10 mouse cellular contexts compared by ENCODE assay signal in the genomic region with DNA sequence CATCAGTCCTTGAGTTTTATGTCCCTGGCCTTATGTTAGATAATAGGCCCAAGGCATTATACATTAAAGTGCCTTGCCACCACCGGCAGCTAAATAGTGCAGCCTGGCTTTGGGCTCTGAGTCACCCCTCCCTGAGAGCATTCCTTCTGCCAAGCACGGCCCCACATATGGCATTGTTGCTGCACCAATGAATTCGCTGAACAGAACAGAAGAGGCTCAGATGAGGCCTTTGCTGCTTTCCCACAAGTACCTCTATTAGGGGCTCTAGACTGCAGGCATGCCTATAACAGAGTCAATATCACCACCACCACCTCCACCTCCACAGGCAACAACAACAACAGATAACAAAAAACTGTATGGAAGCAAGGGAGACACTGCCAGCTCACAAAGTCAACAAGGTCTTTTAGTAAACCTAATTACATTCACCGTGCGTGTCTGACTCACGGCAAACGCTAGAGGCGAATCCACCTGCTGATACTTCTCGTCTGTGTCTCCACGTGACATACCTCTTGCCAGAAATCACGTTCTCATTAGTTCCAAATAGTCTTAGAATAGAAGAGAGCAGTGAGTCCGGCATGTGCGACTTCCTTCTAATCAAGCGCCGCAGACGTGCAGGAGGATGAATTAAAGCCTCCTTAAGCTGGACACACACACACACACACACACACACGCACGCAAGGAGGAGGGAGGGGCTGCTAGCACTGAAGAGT.
A peak's percentile ranks its signal among the peaks of the same experiment; 100 is the strongest.
DNase-seq lines count a peak whose midpoint lies in the region; ATAC-seq and TF ChIP-seq lines count a peak whose summit lies in the region.
"Had no signal": no experiment of that assay in that cellular context is flagged by ENCODE, and none has a peak within 500 bp of the region (broad histone marks: within the 10 kb centered on the region; RNA-seq: fewer than 3 reads in every experiment).

No protein-coding gene starts in this region.

- peaks cover 17% of the 10 kb centered on the region for H3K4me1 ChIP-seq in intestine, embryonic 15.5 days (replicated peaks)
- no peaks in the 10 kb centered on the region for H3K4me1 ChIP-seq in intestine, postnatal 0 days (replicated peaks; ENCODE audit: control insufficient read depth, insufficient read depth, low read length)
- peaks cover 61% of the 10 kb centered on the region for H3K4me1 ChIP-seq in forebrain, embryonic 16.5 days (replicated peaks; ENCODE audit: control insufficient read depth, insufficient read depth, low read length)
- H3K4me1 ChIP-seq in stomach, embryonic 15.5 days = peaks cover 24% of the 10 kb centered on the region

- TF ChIP-seq CTCF in intestine, postnatal 0 days (IDR thresholded peaks at IDR 0.05; ENCODE audit: low read depth) = no peak
- no peak for TF ChIP-seq CTCF in brain, embryonic 14.5 days (IDR thresholded peaks at IDR 0.05; ENCODE audit: borderline replicate concordance, extremely low read depth, insufficient read depth, insufficient read length)
- TF ChIP-seq CTCF in left cerebral cortex, adult 2 months (IDR thresholded peaks at IDR 0.05) = no peak

- WGBS in intestine, embryonic 15.5 days = 59% methylated on average over 18 of the region's 18 CpGs
- 57% methylated on average over 18 of the region's 18 CpGs for WGBS in intestine, postnatal 0 days
- WGBS in forebrain, embryonic 16.5 days = 8% methylated on average over 18 of the region's 18 CpGs
- WGBS in stomach, embryonic 15.5 days = 58% methylated on average over 18 of the region's 18 CpGs

- intact Hi-C loops in left cerebral cortex, adult 2 months (cut with DNase I) = no loop called here

- H3K4me2 ChIP-seq in intestine, embryonic 15.5 days (replicated peaks) = no peak overlapping the region
- H3K4me2 ChIP-seq in intestine, postnatal 0 days (replicated peaks; ENCODE audit: low read depth) = no peak overlapping the region
- peak overlapping the region; percentile 40 for H3K4me2 ChIP-seq in forebrain, embryonic 16.5 days (ENCODE audit: low read length)
- H3K4me2 ChIP-seq in stomach, embryonic 15.5 days = peak overlapping the region; percentile 16; the same call in 1 of the 2 replicates

- no peak overlapping the region for H3K4me3 ChIP-seq in intestine, embryonic 15.5 days (replicated peaks)
- H3K4me3 ChIP-seq in intestine, postnatal 0 days (ENCODE audit: low read depth, low read length) = no peak overlapping the region
- H3K4me3 ChIP-seq in forebrain, embryonic 16.5 days (replicated peaks; ENCODE audit: low read length) = no peak overlapping the region
- H3K4me3 ChIP-seq in left cerebral cortex, adult 2 months = no peak overlapping the region
- no peak overlapping the region for H3K4me3 ChIP-seq in stomach, embryonic 15.5 days (replicated peaks)
- H3K4me3 ChIP-seq: erythroblast, embryonic 14.5 days had no signal

- peak; percentile 65 for ATAC-seq in intestine, embryonic 15.5 days
- ATAC-seq in intestine, postnatal 0 days = no peak
- ATAC-seq in forebrain, embryonic 16.5 days = peak; percentile 78
- peak; percentile 27; the same call in 1 of the 2 replicates for ATAC-seq in stomach, embryonic 15.5 days (ENCODE audit: insufficient read depth, low FRiP score, low read depth)

- no peaks in the 10 kb centered on the region for H3K27me3 ChIP-seq in intestine, embryonic 15.5 days (replicated peaks)
- H3K27me3 ChIP-seq in intestine, postnatal 0 days (replicated peaks; ENCODE audit: control insufficient read depth, insufficient read depth, low read length) = no peaks in the 10 kb centered on the region
- no peaks in the 10 kb centered on the region for H3K27me3 ChIP-seq in forebrain, embryonic 16.5 days (replicated peaks; ENCODE audit: control insufficient read depth, insufficient read depth, low read length)
- no peaks in the 10 kb centered on the region for H3K27me3 ChIP-seq in stomach, embryonic 15.5 days (replicated peaks)

- H3K9me3 ChIP-seq in intestine, embryonic 15.5 days = no peaks in the 10 kb centered on the region
- no peaks in the 10 kb centered on the region for H3K9me3 ChIP-seq in intestine, postnatal 0 days (ENCODE audit: control insufficient read depth)
- no peaks in the 10 kb centered on the region for H3K9me3 ChIP-seq in forebrain, embryonic 16.5 days (ENCODE audit: control insufficient read depth, low read length)
- no peaks in the 10 kb centered on the region for H3K9me3 ChIP-seq in stomach, embryonic 15.5 days

- peak; percentile 94 for DNase-seq in brain, embryonic 14.5 days (ENCODE audit: low read depth)
- peak in 1 of 2 experiments; percentile 39 for DNase-seq in left cerebral cortex, adult 2 months (ENCODE audit: extremely low spot score in 1 of 2, low spot score in 2 of 2)
- no peak for DNase-seq in urinary bladder, postnatal 10 days (ENCODE audit: low spot score)
- DNase-seq in kidney, adult 8-10 months = no peak

- no peak overlapping the region for H3K27ac ChIP-seq in intestine, embryonic 15.5 days
- no peak overlapping the region for H3K27ac ChIP-seq in intestine, postnatal 0 days (ENCODE audit: low read depth, low read length)
- peak overlapping the region; percentile 67 for H3K27ac ChIP-seq in forebrain, embryonic 16.5 days (ENCODE audit: low read length)
- peak overlapping the region; percentile 50 for H3K27ac ChIP-seq in left cerebral cortex, adult 2 months
- H3K27ac ChIP-seq in stomach, embryonic 15.5 days = peak overlapping the region; percentile 21; the same call in 1 of the 2 replicates
- H3K27ac ChIP-seq: liver, embryonic 14.5 days had no signal

- H3K9ac ChIP-seq in intestine, embryonic 15.5 days = no peak overlapping the region
- no peak overlapping the region for H3K9ac ChIP-seq in intestine, postnatal 0 days (ENCODE audit: low read depth, low read length)
- H3K9ac ChIP-seq in forebrain, embryonic 16.5 days (replicated peaks; ENCODE audit: low read depth, low read length) = no peak overlapping the region; the same call in 1 of the 2 replicates
- H3K9ac ChIP-seq in stomach, embryonic 15.5 days = no peak overlapping the region
- H3K9ac ChIP-seq: liver, embryonic 14.5 days had no signal

- TF ChIP-seq POLR2A in brain, embryonic 14.5 days (IDR thresholded peaks at IDR 0.05; ENCODE audit: borderline replicate concordance, extremely low read depth, insufficient read depth, insufficient read length, poor library complexity, severe bottlenecking) = no peak

- H3K36me3 ChIP-seq in intestine, embryonic 15.5 days = no peaks in the 10 kb centered on the region
- no peaks in the 10 kb centered on the region for H3K36me3 ChIP-seq in intestine, postnatal 0 days (ENCODE audit: control insufficient read depth, insufficient read depth)
- no peaks in the 10 kb centered on the region for H3K36me3 ChIP-seq in forebrain, embryonic 16.5 days (ENCODE audit: control insufficient read depth, insufficient read depth)
- H3K36me3 ChIP-seq in stomach, embryonic 15.5 days = no peaks in the 10 kb centered on the region

Comparison
In these comparisons a context has a peak if more than half of its experiments do, and no peak if none do; other contexts are left out.
1. H3K27ac ChIP-seq: peak in forebrain, embryonic 16.5 days (single experiment), left cerebral cortex, adult 2 months (single experiment) and stomach, embryonic 15.5 days (single experiment); none in intestine, embryonic 15.5 days (single experiment) and intestine, postnatal 0 days (single experiment).
2. H3K4me2 ChIP-seq: peak in forebrain, embryonic 16.5 days (single experiment) and stomach, embryonic 15.5 days (single experiment); none in intestine, embryonic 15.5 days (single experiment) and intestine, postnatal 0 days (single experiment).